Mouse (Mus musculus) MEL (cell line): ENCODE measurements around the gene Rassf10.

Source experiments
- CTCF ChIP-seq, 3 experiments: IDR thresholded peaks in 2 of 3; conservative IDR thresholded peaks in 1 of 3; 2 replicates each; pipeline ENCODE4 v1.5.1; 2011 to 2012; ENCODE audit warnings: low read length in 3 of 3, low read depth in 2 of 3, mild to moderate bottlenecking in 2 of 3, improper control_type of control experiment in 1 of 3, inconsistent platforms in 1 of 3, mixed read lengths in 1 of 3, moderate library complexity in 1 of 3; ENCODE audit not compliant: control insufficient read depth in 1 of 3, insufficient read depth in 1 of 3, poor library complexity in 1 of 3, severe bottlenecking in 1 of 3
- MAX ChIP-seq: IDR thresholded peaks from 2 replicates; pipeline ENCODE4 v1.6.1; 2011; ENCODE audit warnings: low read length, improper control_type of control experiment
- MAZ ChIP-seq: IDR thresholded peaks from 2 replicates; pipeline ENCODE4 v1.6.1; 2012; ENCODE audit warnings: low read depth, mild to moderate bottlenecking, inconsistent platforms, low read length, improper control_type of control experiment
- MXI1 ChIP-seq: IDR thresholded peaks from 2 replicates; pipeline ENCODE4 v1.6.1; 2011; ENCODE audit warnings: mild to moderate bottlenecking, low read depth, low read length, improper control_type of control experiment
- POLR2A ChIP-seq, 2 experiments: IDR thresholded peaks; 2 replicates each; pipeline ENCODE4 v1.6.1; 2011 to 2012; ENCODE audit warnings: low read length in 2 of 2, mild to moderate bottlenecking in 2 of 2, control low read depth in 1 of 2, improper control_type of control experiment in 1 of 2, low read depth in 1 of 2, moderate library complexity in 1 of 2; ENCODE audit not compliant: control insufficient read depth in 1 of 2, insufficient read depth in 1 of 2, poor library complexity in 1 of 2
- POLR2AphosphoS2 ChIP-seq: IDR thresholded peaks from 2 replicates; pipeline ENCODE4 v1.6.1; 2011; ENCODE audit warnings: low read length, improper control_type of control experiment
- TCF12 ChIP-seq: IDR thresholded peaks from 2 replicates; pipeline ENCODE4 v1.6.1; 2014; ENCODE audit warnings: low read depth, mild to moderate bottlenecking, inconsistent platforms, low read length, improper control_type of control experiment, moderate library complexity
- ZC3H11A ChIP-seq: IDR thresholded peaks from 2 replicates; pipeline ENCODE4 v1.6.1; 2012; ENCODE audit warnings: low read depth, mild to moderate bottlenecking, inconsistent platforms, low read length, improper control_type of control experiment
- ZKSCAN1 ChIP-seq: IDR thresholded peaks from 2 replicates; pipeline ENCODE4 v1.6.1; 2012; ENCODE audit warnings: low read depth, mild to moderate bottlenecking, inconsistent platforms, low read length, improper control_type of control experiment, moderate library complexity

- TF ChIP-seq CTCF (IDR thresholded peaks at IDR 0.05 in 2 of 3, conservative IDR thresholded peaks at IDR 0.05 in 1 of 3; ENCODE audit: control insufficient read depth in 1 of 3, insufficient read depth in 1 of 3, low read depth in 2 of 3, low read length in 3 of 3, poor library complexity in 1 of 3, severe bottlenecking in 1 of 3) (no peak), MAX (no peak), ZKSCAN1 (no peak), POLR2A (IDR thresholded peaks at IDR 0.05; ENCODE audit: control insufficient read depth in 1 of 2, insufficient read depth in 1 of 2, low read depth in 1 of 2, low read length in 2 of 2, poor library complexity in 1 of 2) (no peak), MXI1 (no peak), POLR2AphosphoS2 (no peak), MAZ (no peak), TCF12 (no peak), ZC3H11A (no peak)
These were observed 765 bp downstream of the Rassf10 start for GRCm38 (mm10) chr7:112954351-112955102.
